Mouse (Mus musculus) hindbrain, embryonic 16.5 days (tissue): ENCODE measurements around the gene Cmc2. TPM values are rescaled to one million over a fixed set of nuclear protein-coding genes. Genes with fewer than 3 reads are reported as not detected.

Source experiments
- ATAC-seq: fragments of 200-750 bp; cut with Nextera tagmentation; 2 replicates; pipeline ENCODE4 v1.8.0; 2017; ENCODE audit warnings: moderate TSS enrichment, moderate library complexity
- H3K27ac ChIP-seq: fragments of 300-500 bp; sonication (generic); 2 replicates; pipeline ENCODE4 v1.5.1; 2014; ENCODE audit warnings: low read depth, mild to moderate bottlenecking, control low read depth, low read length, moderate library complexity
- H3K27me3 ChIP-seq: fragments of 300-500 bp; sonication (generic); replicated peaks from 2 replicates; pipeline ENCODE4 v1.6.1; 2014; ENCODE audit warnings: low read length; ENCODE audit not compliant: control insufficient read depth, insufficient read depth
- H3K36me3 ChIP-seq: fragments of 300-500 bp; sonication (generic); 2 replicates; pipeline ENCODE4 v1.6.1; 2014; ENCODE audit warnings: mild to moderate bottlenecking, low read length, moderate library complexity, mixed read lengths; ENCODE audit not compliant: control insufficient read depth, insufficient read depth
- H3K4me1 ChIP-seq: fragments of 300-500 bp; sonication (generic); 2 replicates; pipeline ENCODE4 v1.6.1; 2014; ENCODE audit warnings: low read depth, low read length; ENCODE audit not compliant: control insufficient read depth, insufficient read depth
- H3K4me2 ChIP-seq: fragments of 300-500 bp; sonication (generic); 2 replicates; pipeline ENCODE4 v1.6.1; 2014; ENCODE audit warnings: mild to moderate bottlenecking, low read length, control low read depth, moderate library complexity
- H3K4me3 ChIP-seq: fragments of 300-500 bp; sonication (generic); 2 replicates; pipeline ENCODE4 v1.5.1; 2014; ENCODE audit warnings: mild to moderate bottlenecking, low read length, control low read depth, moderate library complexity
- H3K9ac ChIP-seq: fragments of 300-500 bp; sonication (generic); 2 replicates; pipeline ENCODE4 v1.6.1; 2014; ENCODE audit warnings: low read depth, mild to moderate bottlenecking, control low read depth, low read length, moderate library complexity
- H3K9me3 ChIP-seq: fragments of 300-500 bp; sonication (generic); 2 replicates; pipeline ENCODE4 v1.6.1; 2014; ENCODE audit warnings: mild to moderate bottlenecking, low read length, moderate library complexity; ENCODE audit not compliant: control insufficient read depth
- WGBS: fragments of 180-500 bp; shearing (Covaris S2); extraction: QIAGEN DNeasy Blood & Tissue Kit; methylation state at CpG from one replicate; pipeline ENCODE4 v1.1.7; 2014; 5-methylcytosine and 5-hydroxymethylcytosine counted together
- polyA plus RNA-seq: library from polyadenylated mRNA; unstranded; fragments of >200 nt; fragmentation: Nextera tagmentation; extraction: Ambion mirVana; gene quantifications from 2 replicates; pipeline ENCODE4 v1.2.1, GENCODE M21; 2015

Gene Cmc2
- polyA plus RNA-seq, 1 experiment from 2014 or later: 37.2 TPM

DNA sequence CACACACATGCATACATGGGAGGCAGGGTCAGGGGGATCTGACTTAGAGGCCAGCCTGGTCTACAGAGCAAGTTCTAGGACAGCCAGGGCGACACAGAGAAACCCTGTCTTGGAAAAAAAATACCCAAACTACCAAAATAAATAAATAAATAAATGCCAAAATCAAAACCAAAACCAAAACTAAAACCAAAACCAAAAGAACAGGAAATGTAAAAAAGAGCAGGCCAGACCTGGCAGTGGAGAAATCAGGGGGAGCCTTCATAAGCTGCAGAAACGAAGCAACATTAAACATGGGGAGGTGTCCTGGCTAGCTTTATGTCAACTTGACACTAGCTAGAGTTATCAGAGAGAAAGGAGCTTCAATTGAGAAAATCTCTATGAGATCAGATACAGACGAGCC, 29.1 kb downstream of the Cmc2 start:
- Histone ChIP-seq H3K9ac (no peak overlapping the region), H3K9me3 (peaks cover 3% of the 10 kb centered on the region; the same call in 1 of the 2 replicates), H3K4me2 (no peak overlapping the region), H3K4me1 (no peaks in the 10 kb centered on the region), H3K4me3 (no peak overlapping the region), H3K27ac (no peak overlapping the region), H3K36me3 (0 out of 2 replicates have a peak, but pooled peaks cover 2% of the 10 kb centered on the region), H3K27me3 (no peaks in the 10 kb centered on the region)
- 92% methylated on average over 3 of the region's 3 CpGs for WGBS
- no peak for ATAC-seq

- no peak for ATAC-seq
- no peak overlapping the region for H3K9ac ChIP-seq
- 0 out of 2 replicates have a peak, but pooled peaks cover 2% of the 10 kb centered on the region for H3K36me3 ChIP-seq
- WGBS: 94% methylated on average over 5 of the region's 5 CpGs
- H3K27me3 ChIP-seq: no peaks in the 10 kb centered on the region
- peaks cover 3% of the 10 kb centered on the region; the same call in 1 of the 2 replicates for H3K9me3 ChIP-seq
- H3K4me1 ChIP-seq: no peaks in the 10 kb centered on the region
- H3K4me3 ChIP-seq: no peak overlapping the region
- no peak overlapping the region for H3K4me2 ChIP-seq
- no peak overlapping the region for H3K27ac ChIP-seq
These were observed 29.8 kb downstream of the Cmc2 start for GRCm38 (mm10) chr8:116891446-116891845.

GRCm38 (mm10) chr8:116887813-116888212, 33.4 kb downstream of the Cmc2 start:
- ATAC-seq: no peak
- Histone ChIP-seq H3K4me3 (no peak overlapping the region), H3K27me3 (no peaks in the 10 kb centered on the region), H3K9ac (no peak overlapping the region), H3K9me3 (no peaks in the 10 kb centered on the region), H3K4me1 (no peaks in the 10 kb centered on the region), H3K36me3 (no peaks in the 10 kb centered on the region), H3K4me2 (no peak overlapping the region), H3K27ac (no peak overlapping the region)
- 79% methylated on average over 4 of the region's 4 CpGs for WGBS

GRCm38 (mm10) chr8:116881396-116881795, 39.9 kb downstream of the Cmc2 start:
- 93% methylated on average over 8 of the region's 8 CpGs for WGBS
- no peaks in the 10 kb centered on the region for H3K36me3 ChIP-seq
- H3K27me3 ChIP-seq: no peaks in the 10 kb centered on the region
- H3K27ac ChIP-seq: no peak overlapping the region
- no peak for ATAC-seq
- no peaks in the 10 kb centered on the region for H3K4me1 ChIP-seq
- H3K9ac ChIP-seq: no peak overlapping the region
- H3K4me2 ChIP-seq: no peak overlapping the region
- no peak overlapping the region for H3K4me3 ChIP-seq
- no peaks in the 10 kb centered on the region for H3K9me3 ChIP-seq

GRCm38 (mm10) chr8:116875798-116876450, 45.3 kb downstream of the Cmc2 start:
- no peak overlapping the region for H3K27ac ChIP-seq
- no peak overlapping the region for H3K4me2 ChIP-seq
- H3K9ac ChIP-seq: no peak overlapping the region
- 83% methylated on average over 17 of the region's 17 CpGs for WGBS
- H3K4me1 ChIP-seq: no peaks in the 10 kb centered on the region
- no peak overlapping the region for H3K4me3 ChIP-seq
- H3K9me3 ChIP-seq: no peaks in the 10 kb centered on the region
- no peaks in the 10 kb centered on the region for H3K27me3 ChIP-seq
- ATAC-seq: no peak
- H3K36me3 ChIP-seq: no peaks in the 10 kb centered on the region

- no peaks in the 10 kb centered on the region for H3K9me3 ChIP-seq
- H3K27me3 ChIP-seq: no peaks in the 10 kb centered on the region
- no peaks in the 10 kb centered on the region for H3K36me3 ChIP-seq
- no peak overlapping the region for H3K4me3 ChIP-seq
- WGBS: 82% methylated on average over 8 of the region's 8 CpGs
- no peak overlapping the region for H3K4me2 ChIP-seq
- no peaks in the 10 kb centered on the region for H3K4me1 ChIP-seq
- no peak overlapping the region for H3K9ac ChIP-seq
- no peak overlapping the region for H3K27ac ChIP-seq
- no peak for ATAC-seq
These were observed 47.3 kb downstream of the Cmc2 start for GRCm38 (mm10) chr8:116873986-116874385.

DNA sequence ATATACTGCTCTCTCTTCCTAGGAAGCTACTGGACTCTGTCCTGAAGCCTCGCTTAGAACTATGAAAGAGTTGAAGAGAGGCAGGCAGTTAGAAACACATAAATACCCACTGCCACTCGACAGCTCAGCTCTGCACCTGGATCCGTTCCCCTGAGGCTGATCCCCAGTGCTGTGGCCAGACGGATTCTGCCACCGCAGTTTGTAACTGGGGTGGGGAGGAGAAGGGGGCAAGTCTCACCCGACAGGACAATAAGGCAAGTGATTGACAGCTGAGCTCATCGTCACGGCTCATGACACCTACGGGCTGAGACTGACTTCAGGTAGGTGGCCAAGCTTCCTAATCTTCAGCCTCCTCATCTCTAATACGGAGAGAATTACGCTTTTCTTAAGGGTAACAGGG, 47.7 kb downstream of the Cmc2 start:
- no peak overlapping the region for H3K4me3 ChIP-seq
- no peak for ATAC-seq
- no peaks in the 10 kb centered on the region for H3K9me3 ChIP-seq
- H3K36me3 ChIP-seq: no peaks in the 10 kb centered on the region
- no peak overlapping the region for H3K9ac ChIP-seq
- 72% methylated on average over 11 of the region's 11 CpGs for WGBS
- no peaks in the 10 kb centered on the region; the same call in 1 of the 2 replicates for H3K4me1 ChIP-seq
- H3K27me3 ChIP-seq: no peaks in the 10 kb centered on the region
- H3K27ac ChIP-seq: no peak overlapping the region
- H3K4me2 ChIP-seq: no peak overlapping the region

DNA sequence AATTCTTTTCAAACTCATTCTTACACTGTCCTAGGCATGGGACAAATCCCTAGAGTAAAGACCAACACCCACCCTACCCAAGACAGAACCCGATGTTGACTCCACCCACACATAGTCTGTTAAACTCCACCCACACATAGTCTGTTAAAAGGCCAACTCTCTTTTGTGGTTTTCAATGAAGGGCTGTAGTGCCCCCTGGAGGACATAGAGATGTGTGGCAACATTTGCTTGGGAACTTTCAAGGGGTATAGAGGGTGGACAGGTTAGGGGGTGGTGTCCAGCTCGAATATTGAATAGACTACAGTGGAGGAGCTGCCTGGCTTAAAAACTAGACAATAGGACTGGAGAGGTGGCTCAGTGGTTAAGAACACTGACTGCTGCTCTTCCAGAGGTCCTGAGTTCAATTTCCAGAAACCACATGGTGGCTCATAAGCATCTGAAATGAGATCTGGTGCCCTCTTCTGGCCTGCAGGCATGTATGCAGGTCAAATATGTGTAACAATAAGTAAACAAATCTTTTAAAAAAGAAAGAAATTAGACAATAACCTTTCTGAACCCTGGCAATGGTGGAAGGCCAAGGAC, 48.4 kb downstream of the Cmc2 start:
- ATAC-seq: no peak
- Histone ChIP-seq H3K9ac (no peak overlapping the region), H3K4me3 (no peak overlapping the region), H3K27me3 (no peaks in the 10 kb centered on the region), H3K4me2 (no peak overlapping the region), H3K9me3 (no peaks in the 10 kb centered on the region), H3K4me1 (no peaks in the 10 kb centered on the region; the same call in 1 of the 2 replicates), H3K36me3 (no peaks in the 10 kb centered on the region), H3K27ac (no peak overlapping the region)
- 74% methylated on average over 2 of the region's 2 CpGs for WGBS

DNA sequence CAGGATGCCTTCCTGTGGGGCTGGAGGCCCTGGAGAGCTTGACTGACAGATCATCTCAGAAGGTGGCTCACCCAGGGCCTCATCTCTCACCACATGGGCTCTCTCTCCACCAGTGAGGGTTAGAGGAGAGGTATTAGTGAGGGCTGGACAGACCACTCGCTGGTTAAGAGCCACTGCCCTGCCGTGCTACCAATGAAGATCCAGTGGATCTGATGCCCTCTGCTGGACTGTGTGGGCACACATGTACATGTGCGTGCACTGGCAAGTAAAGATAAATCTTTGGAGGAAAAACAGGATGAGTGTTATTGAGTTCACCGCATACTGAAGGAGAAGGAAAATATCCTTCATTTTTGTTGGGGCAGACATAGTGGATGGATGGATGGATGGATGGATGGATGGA, 52.6 kb downstream of the Cmc2 start:
- 38% methylated on average over 4 of the region's 4 CpGs for WGBS
- H3K36me3 ChIP-seq: no peaks in the 10 kb centered on the region
- H3K27me3 ChIP-seq: no peaks in the 10 kb centered on the region
- no peak overlapping the region for H3K4me3 ChIP-seq
- no peak overlapping the region for H3K9ac ChIP-seq
- H3K4me1 ChIP-seq: no peaks in the 10 kb centered on the region; the same call in 1 of the 2 replicates
- ATAC-seq: peak; percentile 74
- no peak overlapping the region for H3K27ac ChIP-seq
- H3K4me2 ChIP-seq: no peak overlapping the region
- H3K9me3 ChIP-seq: no peaks in the 10 kb centered on the region
